Mouse (Mus musculus) heart, adult 11 months (tissue): Measurements from ENCODE around the gene Gas2l2.

Experiments
- DNase-seq: peaks from one replicate; pipeline ENCODE4 v3.0.0; 2022

Gene Gas2l2

DNA sequence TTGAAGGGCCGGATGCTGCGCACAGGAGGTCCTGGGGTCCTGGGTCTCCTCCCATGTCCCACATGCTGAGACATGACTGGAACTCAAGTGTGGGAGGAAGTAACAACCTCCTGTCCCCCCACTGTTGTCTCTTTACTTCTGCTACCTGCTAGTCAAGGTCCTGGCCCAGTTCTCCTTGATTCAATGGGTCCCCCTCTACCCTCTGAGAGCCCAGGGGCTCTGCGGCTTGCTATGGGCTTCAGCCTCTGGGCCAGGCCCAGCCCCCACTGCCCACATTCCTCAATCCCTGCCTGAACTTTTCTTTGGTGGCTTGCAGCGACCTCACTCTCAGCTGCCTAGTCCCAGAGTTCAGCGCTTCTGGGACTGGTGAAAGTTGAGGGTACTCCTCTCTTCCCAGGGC is at the start of gene Gas2l2:
Gene Gas2l2, minus strand, starts transcription at position 101 of the 400 bp plus-strand sequence.
- no peak for DNase-seq

DNA sequence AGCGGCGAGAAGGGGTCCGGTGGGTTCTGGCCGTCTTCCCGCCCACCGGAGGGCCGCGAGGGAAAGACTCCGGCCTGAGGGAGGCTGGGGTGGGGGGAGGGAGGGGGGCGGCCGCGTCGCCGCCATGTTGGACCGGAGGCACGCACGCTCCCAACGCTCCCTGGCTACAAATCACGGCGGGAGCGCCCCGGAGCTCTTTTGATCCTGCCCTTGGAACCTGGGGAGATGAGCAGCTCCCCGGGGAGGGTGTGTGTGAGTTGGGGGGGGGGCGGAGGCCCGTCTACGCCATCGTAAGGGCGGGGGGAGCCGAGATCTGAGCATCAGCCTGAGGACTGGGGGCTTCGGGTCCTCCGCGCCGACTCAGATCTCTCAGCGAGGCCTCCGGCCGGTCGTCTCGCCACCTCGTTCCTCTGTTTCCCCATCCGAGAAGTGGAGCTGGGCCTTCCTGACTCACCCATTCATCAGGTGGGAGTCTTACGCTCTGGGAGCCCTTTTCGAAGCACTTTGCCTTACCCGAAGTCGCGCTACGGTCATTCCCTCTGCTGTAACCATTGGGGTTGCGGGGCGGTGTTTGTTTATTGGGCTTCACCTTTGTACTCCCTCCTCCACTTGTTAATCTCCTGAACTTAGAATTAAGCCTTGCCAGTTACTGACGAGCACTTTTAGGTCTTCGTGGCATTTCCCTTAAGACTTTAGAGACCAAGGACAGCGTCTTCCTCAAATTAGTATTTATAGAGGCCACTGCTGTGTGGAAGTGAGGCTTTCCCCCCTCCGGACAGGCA is 44.2 kb upstream of the Gas2l2 start:
- DNase-seq = no peak

DNA sequence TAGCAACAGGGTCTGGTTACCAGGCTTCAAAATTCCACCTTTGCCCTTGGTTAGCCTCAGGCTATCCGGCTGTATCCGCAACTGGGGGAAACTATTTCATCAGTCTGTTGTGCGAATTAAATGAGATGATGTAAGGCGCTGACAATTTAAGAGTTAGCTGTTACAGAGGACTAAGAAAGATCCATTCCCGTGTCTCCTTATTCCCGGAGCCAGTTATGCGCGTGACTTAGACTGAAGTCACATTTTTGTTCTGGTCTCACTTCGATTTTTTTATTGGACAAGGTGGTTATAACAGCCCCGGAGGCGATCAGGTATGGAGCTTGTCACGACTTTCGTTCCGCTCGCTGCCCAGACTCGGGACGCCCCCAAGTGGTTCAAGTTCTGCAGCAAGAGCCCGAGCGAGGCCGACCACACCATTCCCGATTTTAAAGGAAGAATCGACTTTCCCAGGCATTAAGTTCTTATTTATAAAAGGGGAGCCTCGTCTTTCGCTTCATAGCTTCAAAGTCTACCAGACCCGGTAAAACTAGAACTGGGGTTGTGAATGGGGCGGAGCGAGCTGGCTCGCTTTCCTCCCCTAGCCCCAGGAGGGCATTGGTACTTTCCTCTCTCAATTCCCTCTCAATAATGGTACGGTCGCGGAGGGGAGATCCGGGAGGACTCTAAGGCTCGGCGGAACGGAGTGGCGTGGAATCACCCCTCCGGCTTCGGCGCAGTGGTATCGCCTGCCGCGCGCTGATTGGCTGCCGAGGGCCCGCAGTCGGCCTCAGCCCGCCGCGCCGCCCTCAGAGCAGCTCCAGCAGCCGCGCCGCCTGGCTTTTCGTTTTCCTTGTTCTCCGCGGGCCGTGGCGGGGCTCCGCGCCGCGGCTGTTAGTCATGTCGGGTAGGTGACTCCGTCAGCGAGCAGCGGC is 43.3 kb upstream of the Gas2l2 start, which contains the start of gene Taf15:
Gene Taf15, plus strand, starts transcription at position 763 of the 911 bp plus-strand sequence.
- peak; percentile 100 for DNase-seq

DNA sequence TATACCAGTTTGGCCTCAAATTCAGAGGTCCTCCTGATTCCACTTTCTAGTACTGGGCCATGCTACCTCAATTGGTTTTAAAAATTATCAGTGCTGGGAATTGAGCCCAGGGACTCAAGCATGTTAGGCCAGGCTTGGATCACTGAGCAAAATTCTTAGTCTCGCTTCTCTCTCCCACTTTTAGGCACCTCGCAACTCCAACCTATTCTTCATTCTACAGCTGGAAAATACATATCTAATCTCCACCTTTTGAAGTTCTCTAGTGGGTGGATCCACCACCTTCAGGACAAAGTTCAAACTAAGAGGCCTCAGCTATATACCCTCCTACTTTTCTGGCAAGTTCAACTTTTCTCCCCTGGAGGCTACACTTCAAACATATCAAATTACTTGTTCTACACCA is 42.5 kb upstream of the Gas2l2 start:
- peak; percentile 68 for DNase-seq

DNA sequence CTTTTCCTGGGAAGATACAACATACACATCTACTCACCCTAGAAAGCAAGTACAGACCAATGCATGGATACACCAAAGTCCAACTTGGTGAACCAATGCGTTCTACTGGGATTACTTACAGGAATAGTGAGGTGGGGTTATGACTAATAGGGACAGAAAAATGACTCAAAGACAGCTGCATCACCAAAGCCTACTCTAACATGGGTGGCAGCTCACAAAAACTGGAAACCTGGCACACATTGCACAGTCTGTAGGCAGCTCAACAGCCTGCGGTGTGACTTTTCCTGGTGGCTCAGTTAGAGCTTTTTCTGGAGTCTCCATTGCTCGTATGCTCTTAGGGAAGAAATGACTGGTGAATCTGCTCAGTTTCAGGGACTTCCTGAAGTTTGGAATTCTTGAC is 39.5 kb upstream of the Gas2l2 start:
- peak; percentile 43 for DNase-seq

DNA sequence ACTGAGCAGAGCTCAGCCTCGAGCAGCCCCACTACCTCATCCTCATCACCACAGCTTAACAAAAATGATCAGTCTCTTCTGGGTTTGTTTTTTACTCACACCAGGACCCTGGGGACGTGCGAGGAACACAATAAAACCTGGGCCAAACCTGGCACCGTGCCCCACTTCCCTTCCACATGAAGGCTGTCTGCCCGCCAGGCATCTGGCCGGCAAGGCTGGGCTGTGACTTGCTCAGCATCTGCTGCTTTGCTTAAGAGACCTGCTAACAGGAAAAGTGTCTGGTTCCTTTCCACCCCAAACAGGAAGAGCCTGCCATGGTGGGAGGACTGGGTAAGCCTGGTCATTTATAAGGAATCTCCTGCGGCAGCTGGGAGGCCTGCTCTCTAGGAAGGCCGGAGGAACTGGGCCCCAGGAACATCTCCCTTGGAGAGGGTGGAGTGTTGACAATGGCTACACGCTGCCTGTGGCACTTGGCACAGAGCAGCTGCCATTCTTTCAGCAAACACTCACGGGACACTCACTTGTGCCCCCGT is 37.9 kb upstream of the Gas2l2 start:
- peak; percentile 99 for DNase-seq

DNA sequence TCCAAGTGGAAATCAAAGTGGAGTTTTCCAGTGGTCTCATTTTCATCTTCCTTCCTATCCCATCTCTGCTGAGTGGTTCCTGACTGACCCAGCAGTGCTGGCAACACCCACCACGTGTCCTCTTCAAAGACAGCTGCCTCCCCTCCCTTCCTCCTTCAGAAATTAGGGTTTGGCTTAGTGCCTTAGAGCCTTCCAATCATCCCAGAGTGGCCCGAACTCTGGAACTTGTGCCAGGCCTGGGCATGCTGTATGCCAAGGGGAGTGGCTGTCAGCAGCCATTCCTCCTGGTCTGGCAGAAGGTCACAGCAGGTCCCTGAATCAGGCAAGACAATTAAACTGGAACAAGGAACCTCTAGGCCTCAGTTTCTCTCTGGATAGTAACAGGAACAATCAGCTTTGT is 36.7 kb upstream of the Gas2l2 start:
- peak; percentile 96 for DNase-seq

DNA sequence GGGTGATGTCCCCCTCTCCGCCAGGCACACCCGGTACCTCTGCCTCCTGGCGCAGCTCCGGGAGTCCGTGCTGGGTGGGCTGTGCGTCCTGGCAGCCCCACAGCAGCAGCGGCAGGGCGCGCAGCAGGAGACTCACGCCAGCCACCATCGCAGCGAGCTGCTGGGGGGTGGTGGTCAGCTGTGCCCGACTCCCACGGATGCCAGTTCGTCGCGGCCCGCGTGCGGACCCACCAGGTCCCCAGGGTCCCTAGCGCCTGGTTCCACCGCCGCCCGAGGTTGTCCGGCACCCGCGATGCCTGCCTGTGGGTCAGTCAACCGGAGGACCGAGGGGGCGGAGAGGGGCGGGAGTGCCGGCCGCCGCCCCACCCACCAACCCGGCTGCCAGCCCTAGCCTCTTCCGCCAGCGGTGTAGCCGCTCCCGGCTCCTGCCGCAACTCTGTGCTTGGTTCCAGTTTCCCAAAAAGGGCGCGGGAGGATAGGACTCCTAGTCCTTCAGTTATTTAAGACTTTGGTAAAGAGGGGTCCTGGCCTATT is 33.5 kb upstream of the Gas2l2 start, which contains the start of gene Mmp28:
Gene Mmp28, minus strand, starts transcription at position 361 of the 534 bp plus-strand sequence.
- DNase-seq = peak; percentile 98

DNA sequence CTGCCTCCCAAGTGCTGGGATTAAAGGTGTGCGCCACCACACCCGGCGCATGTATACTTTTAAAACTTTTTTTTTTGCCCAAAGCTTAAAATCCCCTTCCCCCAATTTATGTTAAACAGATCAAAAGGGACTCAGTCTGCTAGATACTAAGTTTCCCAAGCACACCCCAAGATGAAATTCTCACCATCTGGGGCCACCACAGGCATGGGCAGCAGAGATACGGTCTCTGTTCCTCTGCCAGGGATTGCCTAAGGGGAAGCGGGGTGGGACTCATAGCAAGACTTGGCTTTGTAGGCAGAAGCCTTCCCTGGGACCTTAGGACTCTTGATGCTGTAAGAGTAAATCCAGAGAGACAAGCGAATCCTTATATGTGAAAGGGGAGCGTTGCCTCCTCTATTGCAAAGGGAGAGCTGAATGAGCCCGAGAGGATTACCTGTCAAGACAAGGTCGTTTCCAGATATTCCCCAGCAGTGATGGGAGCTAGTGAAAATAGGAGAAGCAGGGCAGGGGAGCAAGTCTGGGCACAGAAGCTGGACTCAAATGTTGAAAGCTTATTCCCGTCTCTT is 32.3 kb upstream of the Gas2l2 start:
- peak; percentile 78 for DNase-seq

DNA sequence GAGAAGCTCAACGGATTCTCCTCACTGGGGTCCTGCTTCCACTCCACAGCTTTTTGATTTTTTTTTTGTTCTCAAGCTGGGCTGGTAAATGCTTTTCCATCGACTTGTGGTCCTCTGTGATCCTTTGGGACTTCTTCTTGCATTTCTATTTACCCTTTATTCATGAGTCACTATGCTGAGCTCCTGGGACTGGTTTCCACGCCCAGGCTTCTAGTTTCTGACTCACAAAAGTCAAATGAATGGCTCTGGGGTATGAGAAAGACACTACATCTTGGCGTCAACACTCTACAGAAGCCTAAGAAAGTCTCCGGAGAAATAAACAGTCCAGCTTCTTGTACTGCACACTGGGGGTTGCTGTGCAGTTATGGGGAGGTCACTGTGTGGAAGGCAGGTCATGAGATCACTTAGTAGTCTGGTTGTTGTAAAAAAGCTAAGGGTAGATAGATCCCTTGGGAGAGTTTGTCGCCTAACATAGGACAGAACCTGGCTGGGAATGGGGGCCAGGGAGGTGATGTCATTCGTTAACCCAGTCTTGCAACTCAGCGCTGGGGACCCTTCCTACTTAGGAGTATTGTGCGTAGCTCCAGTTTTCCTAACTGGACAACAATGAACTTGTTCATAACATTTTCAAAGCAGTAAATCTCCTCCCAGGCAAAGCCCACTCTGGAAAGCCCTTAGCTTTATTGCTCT is 28.8 kb upstream of the Gas2l2 start:
- DNase-seq = peak; percentile 95

DNA sequence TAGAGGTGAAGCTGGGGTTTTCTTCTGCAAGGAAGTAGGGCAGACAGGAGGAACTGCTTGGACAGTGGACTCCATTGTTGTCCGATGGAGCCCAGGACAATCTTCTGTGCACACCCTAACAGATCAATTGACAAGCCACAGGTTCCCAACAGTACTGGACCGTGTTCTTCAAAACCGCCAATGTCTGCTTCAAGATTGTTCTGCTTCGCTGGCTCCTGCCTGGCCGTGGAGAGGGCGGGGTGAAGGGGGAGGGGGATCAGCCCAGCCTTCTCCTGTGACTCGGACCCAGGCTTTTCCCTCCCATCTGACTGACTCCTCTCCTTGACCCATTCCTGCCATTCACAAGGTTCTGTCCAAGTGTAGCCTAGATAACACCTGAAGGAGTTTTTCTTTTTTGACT is 28.0 kb upstream of the Gas2l2 start:
- DNase-seq = peak; percentile 88

DNA sequence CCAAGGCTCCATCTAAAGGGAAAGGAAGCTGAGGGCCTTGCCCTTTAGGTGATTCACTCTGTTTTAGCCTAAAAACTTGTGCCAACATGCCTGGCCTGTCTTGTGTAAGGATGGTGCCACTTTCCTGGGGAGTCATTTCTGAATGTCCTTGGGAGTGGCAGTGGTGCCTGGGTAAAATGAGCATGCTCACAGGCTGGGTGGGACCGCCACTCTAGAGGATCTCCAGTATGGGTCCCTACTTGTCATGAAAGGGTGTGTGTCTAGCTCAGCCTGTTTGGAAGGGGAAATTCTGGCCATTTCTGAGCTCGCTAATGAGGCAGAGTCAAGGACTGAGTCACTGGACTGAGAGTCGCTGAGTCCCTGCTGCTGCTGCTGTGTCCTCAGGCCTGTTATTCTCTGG is 26.4 kb upstream of the Gas2l2 start:
- DNase-seq = no peak

DNA sequence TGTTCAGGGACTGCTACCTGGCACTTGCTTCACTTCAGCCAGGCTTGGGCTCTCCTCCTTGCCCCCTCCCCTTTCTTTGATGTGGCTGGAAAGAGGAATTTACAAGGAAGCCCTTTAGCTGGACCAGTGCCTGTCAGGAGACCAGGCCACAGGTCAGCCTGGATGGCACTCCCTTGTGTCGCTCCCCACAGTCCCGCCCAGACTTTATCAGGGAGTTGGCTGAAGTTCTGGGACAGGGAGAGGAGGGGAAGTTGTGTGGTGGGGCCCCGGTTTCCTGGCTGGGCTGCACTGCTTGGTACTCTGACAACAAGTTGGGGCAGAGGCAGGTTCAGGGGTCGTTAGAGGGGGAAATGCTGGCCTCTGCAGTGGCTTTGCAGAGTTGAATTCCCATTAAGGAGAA is 25.3 kb upstream of the Gas2l2 start:
- DNase-seq = peak; percentile 97

DNA sequence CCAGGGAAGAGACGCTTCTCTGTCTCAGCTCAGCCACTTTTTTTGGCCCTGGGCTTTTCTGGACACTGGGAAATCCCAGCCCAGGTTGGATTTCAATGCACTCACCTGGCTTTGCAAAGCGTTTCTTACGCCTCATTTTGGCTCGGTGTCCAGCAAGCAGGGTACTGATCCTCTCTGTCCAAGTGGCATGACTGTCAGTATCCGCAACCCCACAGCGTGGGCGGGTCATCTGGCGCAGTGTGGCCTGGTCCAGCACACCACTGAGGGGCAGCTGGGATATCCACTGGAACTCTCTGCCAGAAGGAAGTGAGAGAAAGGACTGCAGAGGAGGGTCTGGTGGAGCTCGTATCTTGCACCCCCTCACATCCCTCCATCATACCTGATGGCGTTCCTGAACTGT is 22.0 kb upstream of the Gas2l2 start:
- DNase-seq = peak; percentile 82

DNA sequence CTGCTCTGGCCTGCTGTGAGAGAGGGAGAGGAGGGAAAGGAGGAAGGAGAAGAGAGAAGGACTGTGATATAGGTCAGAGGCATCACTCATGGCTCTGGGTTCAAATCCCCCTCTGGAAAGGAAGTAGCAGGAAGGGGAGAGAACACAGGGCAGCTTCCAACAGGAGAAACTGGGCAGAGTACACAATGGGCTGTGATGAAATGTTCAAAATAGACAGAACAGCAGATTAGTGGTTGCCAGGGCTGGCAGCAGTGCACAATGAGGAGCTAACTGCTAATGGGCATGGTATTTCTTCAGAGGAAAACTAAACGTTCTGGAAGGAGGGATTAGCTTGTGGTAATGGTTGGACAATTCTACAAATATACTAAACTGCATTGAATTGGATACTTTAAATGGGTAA is 21.3 kb upstream of the Gas2l2 start:
- DNase-seq = peak; percentile 82

DNA sequence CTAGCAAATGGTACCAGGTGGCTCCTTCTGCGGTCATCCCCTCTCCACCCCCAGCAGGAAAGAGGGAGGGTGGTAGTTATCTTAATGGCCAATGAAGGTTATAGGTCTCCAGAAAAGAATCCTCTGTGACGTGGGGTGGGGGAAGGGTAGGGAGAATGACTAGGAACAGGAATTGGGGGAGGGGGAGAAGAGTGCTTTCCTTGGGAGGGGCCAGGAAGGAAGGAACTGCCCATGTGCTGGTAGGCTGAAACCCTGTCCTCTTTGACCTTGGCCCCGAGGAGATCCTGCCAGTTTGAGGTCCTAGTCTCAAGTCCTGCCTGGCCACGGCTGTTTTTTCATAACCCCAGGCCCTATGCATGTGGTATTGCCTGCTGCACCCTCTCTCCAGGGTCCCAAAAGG is 20.0 kb upstream of the Gas2l2 start:
- DNase-seq = peak; percentile 86

DNA sequence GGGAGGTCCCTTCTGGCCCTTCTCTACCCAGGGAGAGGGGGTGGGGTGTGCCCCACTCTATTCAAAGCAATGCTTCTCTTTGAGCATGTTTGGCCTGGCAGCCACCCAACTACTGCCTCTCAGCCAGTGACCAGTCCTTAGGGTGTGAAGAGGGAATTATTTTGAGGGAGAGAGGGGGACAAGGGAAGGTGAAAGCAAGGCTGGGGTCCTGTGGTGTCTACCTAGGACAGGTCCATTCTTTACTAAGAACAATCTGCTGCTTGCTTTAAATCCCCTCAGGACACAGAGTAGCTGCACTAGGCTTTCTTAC is 19.6 kb upstream of the Gas2l2 start:
- peak; percentile 96 for DNase-seq

DNA sequence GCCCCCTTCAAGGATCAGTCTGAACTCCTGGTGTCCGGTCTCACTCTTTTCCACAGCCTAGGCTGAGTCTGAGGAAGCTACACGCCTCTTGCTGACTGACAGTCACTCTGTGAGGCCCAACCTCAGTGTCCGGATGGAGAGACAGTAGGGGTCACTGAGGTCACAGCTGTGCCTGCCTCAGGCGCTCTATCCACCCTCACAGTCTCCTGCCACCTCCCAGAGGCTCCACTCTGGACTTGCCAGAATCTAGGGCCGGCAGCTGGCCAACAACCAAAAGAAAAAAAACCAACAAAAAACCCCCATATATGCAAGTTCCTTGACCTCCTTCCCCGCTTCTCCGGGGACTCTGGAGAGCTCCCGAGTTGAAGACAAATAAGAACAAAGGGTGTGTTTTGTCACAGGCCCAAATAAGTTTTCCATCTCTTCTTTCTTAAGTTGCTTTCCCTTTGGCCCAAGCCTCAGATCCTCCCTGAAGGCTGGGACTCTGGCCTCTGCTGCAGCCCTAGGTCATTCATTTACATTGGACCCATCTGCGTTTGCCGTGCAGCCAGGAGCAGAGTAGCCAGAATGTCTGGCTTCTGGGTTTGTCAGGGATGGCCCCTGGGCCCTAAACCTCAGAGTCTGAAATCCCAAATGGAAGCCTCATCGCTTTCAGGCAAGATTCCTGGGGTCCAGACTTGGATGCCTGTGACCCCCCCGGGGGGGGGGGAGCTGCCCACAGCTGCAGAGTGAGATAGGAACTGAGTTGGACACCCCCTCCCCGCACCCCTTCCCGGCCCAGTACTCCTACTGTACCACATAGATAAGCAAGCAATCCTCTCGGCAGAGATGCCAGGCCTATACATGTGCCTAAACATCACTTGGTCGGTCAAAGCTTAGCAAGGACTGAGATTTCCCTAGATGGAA is 19.0 kb upstream of the Gas2l2 start:
- DNase-seq = peak; percentile 97

DNA sequence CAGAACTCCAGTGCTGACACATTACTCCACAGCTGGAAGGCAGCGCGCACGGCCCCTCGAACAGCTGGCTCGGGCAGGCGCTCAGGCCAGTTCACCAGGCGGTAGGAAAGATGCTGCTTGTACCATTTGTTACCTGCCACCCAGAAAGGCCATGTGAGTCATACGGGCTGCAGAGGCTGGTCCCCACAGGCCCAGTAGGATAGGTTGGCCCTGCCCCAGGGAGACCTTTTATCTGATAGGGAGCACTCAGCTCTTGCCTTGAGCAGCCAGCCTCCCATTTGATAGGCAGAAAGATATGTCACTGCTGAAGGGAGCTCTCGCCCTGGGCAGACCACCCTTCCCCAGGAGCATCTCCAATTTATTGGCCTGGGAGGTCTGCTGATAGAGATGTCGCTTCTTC is 18.4 kb upstream of the Gas2l2 start:
- no peak for DNase-seq

DNA sequence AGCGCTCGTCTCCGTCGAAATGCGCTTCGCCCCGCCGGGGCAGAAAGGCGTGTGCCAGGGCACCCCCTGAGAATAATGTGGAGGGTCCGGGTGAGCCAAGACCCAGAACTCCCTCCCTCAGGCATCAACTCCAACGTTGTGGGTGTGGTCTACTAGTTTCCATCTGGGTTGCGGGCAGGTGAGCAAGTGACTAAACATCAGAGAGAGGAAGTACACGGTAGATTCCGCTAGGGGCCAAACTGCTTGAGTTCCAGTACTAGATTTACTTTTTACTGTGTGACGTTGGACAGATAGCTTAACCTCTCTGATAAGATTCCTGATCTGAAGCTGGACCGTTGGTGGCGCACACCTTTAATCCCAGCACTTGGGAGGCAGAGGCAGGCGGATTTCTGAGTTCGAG is 15.7 kb upstream of the Gas2l2 start:
- DNase-seq = peak; percentile 79

DNA sequence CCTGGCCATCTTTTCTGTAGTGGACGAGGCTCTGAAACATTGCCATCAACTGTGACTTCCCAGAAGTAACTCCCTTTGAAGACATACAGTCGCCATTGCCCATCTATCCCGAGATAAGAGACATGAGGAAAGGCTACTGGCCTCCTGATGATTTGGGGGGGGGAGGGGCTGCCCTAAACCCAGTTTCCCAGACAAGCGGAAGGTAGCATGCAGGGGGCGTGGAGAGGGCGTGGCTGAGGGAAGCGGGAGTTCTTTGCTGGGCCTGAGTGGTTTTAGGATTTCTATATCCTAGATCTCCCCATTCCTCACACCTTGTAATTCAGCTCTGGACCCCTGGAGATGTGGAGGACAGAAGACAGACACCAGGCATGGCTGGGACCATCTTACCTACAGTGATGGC is 14.6 kb upstream of the Gas2l2 start:
- no peak for DNase-seq
